Mouse (Mus musculus) embryonic facial prominence, embryonic 15.5 days (tissue): ENCODE measurements around the gene Rpl36. TPM values are rescaled to one million over a fixed set of nuclear protein-coding genes. Genes with fewer than 3 reads are reported as not detected.

Source experiments
- ATAC-seq: fragments of 200-750 bp; cut with Nextera tagmentation; 2 replicates; pipeline ENCODE4 v1.8.0; 2017; ENCODE audit warnings: low read depth, moderate TSS enrichment; ENCODE audit not compliant: insufficient number of reproducible peaks, low FRiP score, low TSS enrichment
- H3K27ac ChIP-seq: fragments of 300-500 bp; sonication (generic); replicated peaks from 2 replicates; pipeline ENCODE4 v1.5.1; 2015; ENCODE audit warnings: mild to moderate bottlenecking, inconsistent platforms
- H3K27me3 ChIP-seq: fragments of 300-500 bp; sonication (generic); 2 replicates; pipeline ENCODE4 v1.6.1; 2015; ENCODE audit warnings: inconsistent platforms
- H3K36me3 ChIP-seq: fragments of 300-500 bp; sonication (generic); 2 replicates; pipeline ENCODE4 v1.6.1; 2015; ENCODE audit warnings: mild to moderate bottlenecking, inconsistent platforms
- H3K4me1 ChIP-seq: fragments of 300-500 bp; sonication (generic); 2 replicates; pipeline ENCODE4 v1.6.1; 2015; ENCODE audit warnings: inconsistent platforms
- H3K4me2 ChIP-seq: fragments of 300-500 bp; sonication (generic); replicated peaks from 2 replicates; pipeline ENCODE4 v1.6.1; 2015; ENCODE audit warnings: mild to moderate bottlenecking, inconsistent platforms
- H3K4me3 ChIP-seq: fragments of 300-500 bp; sonication (generic); replicated peaks from 2 replicates; pipeline ENCODE4 v1.5.1; 2015; ENCODE audit warnings: mild to moderate bottlenecking, inconsistent platforms
- H3K9ac ChIP-seq: fragments of 300-500 bp; sonication (generic); 2 replicates; pipeline ENCODE4 v1.6.1; 2015; ENCODE audit warnings: inconsistent platforms
- H3K9me3 ChIP-seq: fragments of 300-500 bp; sonication (generic); replicated peaks from 2 replicates; pipeline ENCODE4 v1.6.1; 2016; ENCODE audit warnings: inconsistent platforms
- WGBS: fragments of 180-500 bp; shearing (Covaris S2); methylation state at CpG from one replicate; pipeline ENCODE4 v1.1.7; 2015; 5-methylcytosine and 5-hydroxymethylcytosine counted together
- polyA plus RNA-seq: library from polyadenylated mRNA; unstranded; fragments of >200 nt; fragmentation: Nextera tagmentation; extraction: Ambion mirVana; gene quantifications from 2 replicates; pipeline ENCODE4 v1.2.1, GENCODE M21; 2015

Gene Rpl36
- polyA plus RNA-seq, 1 experiment from 2014 or later = 1,905 TPM

DNA sequence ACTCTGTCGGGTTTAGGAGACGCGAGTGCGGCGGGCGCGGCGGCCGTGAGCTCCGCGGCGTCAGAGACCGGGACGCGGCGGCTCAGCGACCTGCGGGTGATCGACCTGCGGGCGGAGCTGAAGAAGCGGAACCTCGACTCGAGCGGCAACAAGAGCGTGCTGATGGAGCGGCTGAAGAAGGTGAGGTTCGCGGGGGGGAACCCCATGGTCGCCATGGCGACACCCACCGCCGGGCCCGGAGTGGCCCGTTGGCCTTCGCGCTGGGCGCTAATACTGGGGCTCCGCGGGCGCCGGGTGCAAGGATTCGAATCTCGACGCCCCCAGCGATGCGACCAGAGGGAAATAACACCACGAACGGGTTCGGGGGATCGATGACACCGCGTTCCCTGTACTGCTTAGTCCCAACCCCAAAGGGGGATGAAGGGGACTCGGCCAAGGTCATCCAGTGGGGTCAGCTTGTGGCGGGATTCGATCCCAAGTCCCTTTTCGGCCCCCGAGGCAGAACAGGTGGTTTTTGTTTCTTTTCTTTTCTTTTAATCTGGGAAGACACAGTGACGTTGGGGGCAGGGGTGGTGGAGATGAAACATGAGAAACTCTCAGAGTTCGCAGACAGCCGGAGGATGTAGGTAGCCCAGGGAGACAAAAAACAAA is 27.9 kb upstream of the Rpl36 start:
- Histone ChIP-seq H3K9ac (peak overlapping the region; percentile 88), H3K27ac (peak overlapping the region; percentile 97), H3K9me3 (no peaks in the 10 kb centered on the region), H3K27me3 (no peaks in the 10 kb centered on the region), H3K4me1 (peaks cover 66% of the 10 kb centered on the region), H3K4me3 (peak overlapping the region; percentile 93), H3K36me3 (peaks cover 64% of the 10 kb centered on the region), H3K4me2 (peak overlapping the region; percentile 71)
- ATAC-seq = no peak
- WGBS = under 1% methylated on average over 61 of the region's 61 CpGs

DNA sequence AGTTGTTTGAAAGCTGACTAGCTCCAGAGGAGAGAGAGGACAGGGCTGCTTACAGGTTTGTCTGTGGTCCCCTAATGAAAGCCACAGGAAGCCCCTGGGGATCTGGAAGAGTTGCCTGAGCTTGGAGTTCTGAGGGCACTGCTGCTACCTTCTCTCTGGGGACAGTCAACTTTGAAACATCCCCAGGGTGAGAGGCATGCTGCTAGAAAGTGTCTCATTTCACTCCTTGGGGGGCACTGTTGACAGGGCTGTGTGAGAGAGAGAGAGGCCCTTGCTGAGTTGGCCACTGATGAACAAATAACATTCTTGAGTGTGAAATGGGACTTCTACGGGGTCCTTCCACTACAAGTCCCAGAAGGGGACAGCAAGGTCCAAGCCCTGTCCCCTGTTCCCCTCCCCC is 25.4 kb upstream of the Rpl36 start:
- Histone ChIP-seq H3K4me1 (peaks cover 60% of the 10 kb centered on the region), H3K4me2 (no peak overlapping the region), H3K36me3 (peaks cover 66% of the 10 kb centered on the region), H3K4me3 (no peak overlapping the region), H3K9me3 (no peaks in the 10 kb centered on the region), H3K27ac (no peak overlapping the region), H3K9ac (no peak overlapping the region), H3K27me3 (no peaks in the 10 kb centered on the region)
- 71% methylated on average over 1 of the region's 1 CpGs for WGBS
- no peak for ATAC-seq

DNA sequence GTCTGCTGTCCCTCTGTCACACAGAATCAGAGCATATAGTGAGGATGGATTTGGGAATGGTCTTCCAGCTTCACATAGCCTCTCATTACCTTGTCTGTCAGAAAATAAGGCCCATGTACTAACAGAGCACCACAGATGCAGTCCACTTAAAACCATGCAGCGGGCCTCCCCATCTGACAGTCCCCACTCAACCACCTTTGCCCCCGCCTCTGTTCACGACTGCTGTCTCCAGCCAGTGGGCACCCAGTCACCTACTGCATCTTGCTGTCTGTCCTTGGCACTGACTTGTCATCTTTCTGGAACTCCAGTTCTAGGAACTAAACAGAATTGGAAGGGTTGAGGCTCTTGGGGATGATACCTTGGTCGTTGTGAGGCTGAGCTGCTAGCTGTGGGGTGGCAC is 24.3 kb upstream of the Rpl36 start:
- H3K36me3 ChIP-seq = peaks cover 76% of the 10 kb centered on the region
- no peak overlapping the region for H3K4me3 ChIP-seq
- WGBS = 96% methylated on average over 4 of the region's 4 CpGs
- H3K9me3 ChIP-seq = no peaks in the 10 kb centered on the region
- no peaks in the 10 kb centered on the region for H3K27me3 ChIP-seq
- H3K27ac ChIP-seq = no peak overlapping the region
- no peak overlapping the region for H3K9ac ChIP-seq
- no peak overlapping the region for H3K4me2 ChIP-seq
- H3K4me1 ChIP-seq = peaks cover 51% of the 10 kb centered on the region
- no peak for ATAC-seq

- Histone ChIP-seq H3K9ac (no peak overlapping the region), H3K4me3 (no peak overlapping the region), H3K27ac (no peak overlapping the region), H3K36me3 (peaks cover 98% of the 10 kb centered on the region), H3K9me3 (no peaks in the 10 kb centered on the region), H3K4me1 (peaks cover 32% of the 10 kb centered on the region; the same call in 1 of the 2 replicates), H3K27me3 (no peaks in the 10 kb centered on the region), H3K4me2 (no peak overlapping the region)
- no peak for ATAC-seq
These were observed 20.7 kb upstream of the Rpl36 start for GRCm38 (mm10) chr17:56592553-56592952.

GRCm38 (mm10) chr17:56593527-56594271 is 19.5 kb upstream of the Rpl36 start:
- peak; percentile 75 for ATAC-seq
- H3K9ac ChIP-seq = no peak overlapping the region
- H3K4me2 ChIP-seq = no peak overlapping the region
- H3K9me3 ChIP-seq = no peaks in the 10 kb centered on the region
- H3K27ac ChIP-seq = peak overlapping the region; percentile 39; the same call in 1 of the 2 replicates
- H3K36me3 ChIP-seq = peaks cover 95% of the 10 kb centered on the region
- WGBS = 77% methylated on average over 8 of the region's 8 CpGs
- no peaks in the 10 kb centered on the region for H3K27me3 ChIP-seq
- H3K4me1 ChIP-seq = peaks cover 21% of the 10 kb centered on the region; the same call in 1 of the 2 replicates
- H3K4me3 ChIP-seq = no peak overlapping the region

- no peak overlapping the region for H3K9ac ChIP-seq
- no peaks in the 10 kb centered on the region for H3K27me3 ChIP-seq
- no peaks in the 10 kb centered on the region for H3K9me3 ChIP-seq
- H3K36me3 ChIP-seq = peaks cover 86% of the 10 kb centered on the region
- H3K4me1 ChIP-seq = peaks cover 6% of the 10 kb centered on the region
- ATAC-seq = no peak
- H3K27ac ChIP-seq = no peak overlapping the region
- no peak overlapping the region for H3K4me2 ChIP-seq
- no peak overlapping the region for H3K4me3 ChIP-seq
- WGBS = 94% methylated on average over 28 of the region's 28 CpGs
These were observed 9.8 kb upstream of the Rpl36 start for GRCm38 (mm10) chr17:56603186-56604069.

DNA sequence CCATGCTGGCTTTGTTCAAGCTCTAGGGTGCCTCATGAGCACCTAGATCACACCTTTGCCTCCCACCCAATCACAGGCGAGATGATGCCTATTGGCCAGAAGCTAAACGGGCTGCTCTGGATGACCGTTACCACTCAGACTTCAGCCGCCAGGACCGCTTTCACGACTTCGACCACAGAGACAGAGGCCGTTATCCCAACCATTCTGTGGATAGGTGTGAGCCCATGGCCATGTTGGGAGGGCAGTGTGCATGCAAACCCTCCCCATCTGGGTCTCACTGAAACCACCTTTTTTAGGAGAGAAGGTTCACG is 9.2 kb upstream of the Rpl36 start:
- no peaks in the 10 kb centered on the region for H3K9me3 ChIP-seq
- no peak overlapping the region for H3K27ac ChIP-seq
- no peak overlapping the region for H3K4me2 ChIP-seq
- peaks cover 86% of the 10 kb centered on the region for H3K36me3 ChIP-seq
- no peaks in the 10 kb centered on the region for H3K27me3 ChIP-seq
- H3K4me1 ChIP-seq = peaks cover 12% of the 10 kb centered on the region
- no peak overlapping the region for H3K4me3 ChIP-seq
- H3K9ac ChIP-seq = no peak overlapping the region
- ATAC-seq = no peak
- WGBS = 91% methylated on average over 9 of the region's 9 CpGs

DNA sequence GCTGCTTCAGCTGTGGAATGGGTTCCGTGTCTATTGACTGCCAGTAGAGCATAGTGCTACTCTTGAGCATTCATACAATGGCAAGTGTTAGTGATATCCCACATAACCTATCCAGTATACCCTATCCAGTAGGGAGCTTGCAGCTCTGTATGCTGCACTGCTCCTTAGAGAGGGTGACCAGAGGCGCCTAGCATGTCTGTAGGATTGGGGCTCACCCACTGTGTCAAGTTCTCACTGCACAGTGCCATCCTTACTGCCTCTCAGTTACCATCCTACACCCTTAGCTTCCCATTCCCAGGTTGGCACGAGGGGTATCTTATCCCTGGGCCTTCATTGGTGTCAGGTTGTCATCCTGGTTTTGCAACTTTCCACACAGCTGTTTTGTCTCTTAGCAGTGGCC is 8.8 kb upstream of the Rpl36 start:
- H3K4me1 ChIP-seq = peaks cover 13% of the 10 kb centered on the region
- WGBS = 81% methylated on average over 3 of the region's 3 CpGs
- H3K36me3 ChIP-seq = peaks cover 83% of the 10 kb centered on the region
- no peaks in the 10 kb centered on the region for H3K9me3 ChIP-seq
- H3K9ac ChIP-seq = no peak overlapping the region
- H3K27ac ChIP-seq = no peak overlapping the region
- no peak overlapping the region for H3K4me3 ChIP-seq
- no peaks in the 10 kb centered on the region for H3K27me3 ChIP-seq
- ATAC-seq = no peak
- no peak overlapping the region for H3K4me2 ChIP-seq

- no peaks in the 10 kb centered on the region for H3K9me3 ChIP-seq
- peaks cover 73% of the 10 kb centered on the region for H3K36me3 ChIP-seq
- no peak overlapping the region for H3K27ac ChIP-seq
- H3K27me3 ChIP-seq = no peaks in the 10 kb centered on the region
- ATAC-seq = no peak
- WGBS = 83% methylated on average over 9 of the region's 9 CpGs
- peaks cover 18% of the 10 kb centered on the region for H3K4me1 ChIP-seq
- no peak overlapping the region for H3K4me2 ChIP-seq
- H3K4me3 ChIP-seq = no peak overlapping the region
- H3K9ac ChIP-seq = no peak overlapping the region
These were observed 7.8 kb upstream of the Rpl36 start for GRCm38 (mm10) chr17:56605431-56605830.

DNA sequence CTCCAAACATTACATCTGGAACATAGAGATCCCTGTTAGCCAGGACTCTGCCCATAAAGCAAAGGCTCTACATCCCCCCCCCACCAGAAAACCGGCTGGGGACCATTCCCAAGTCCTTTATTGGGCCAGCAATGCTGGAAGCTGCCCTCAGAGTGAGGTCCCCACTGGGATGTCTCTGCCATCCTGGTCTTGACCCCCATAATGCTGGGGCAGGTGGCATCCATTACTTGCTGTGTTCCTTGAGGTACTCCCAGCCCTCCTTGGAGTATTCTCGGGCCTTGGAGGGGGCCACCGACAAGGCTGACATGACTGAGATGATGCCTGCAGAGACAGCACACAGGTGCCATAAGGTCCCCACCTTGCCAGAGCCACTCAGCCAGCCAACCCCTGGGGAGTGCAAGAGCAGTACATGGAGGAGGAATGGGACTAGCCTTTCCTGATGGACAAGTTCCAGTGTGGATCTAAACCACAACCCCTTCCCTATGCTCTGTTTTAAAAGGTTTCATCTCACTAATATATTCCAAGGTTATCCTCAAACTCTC is 5.6 kb upstream of the Rpl36 start:
- peaks cover 52% of the 10 kb centered on the region for H3K36me3 ChIP-seq
- no peak for ATAC-seq
- H3K9me3 ChIP-seq = no peaks in the 10 kb centered on the region
- H3K27me3 ChIP-seq = no peaks in the 10 kb centered on the region
- WGBS = 57% methylated on average over 3 of the region's 3 CpGs
- H3K9ac ChIP-seq = no peak overlapping the region
- H3K27ac ChIP-seq = no peak overlapping the region
- H3K4me2 ChIP-seq = no peak overlapping the region
- no peak overlapping the region for H3K4me3 ChIP-seq
- H3K4me1 ChIP-seq = peaks cover 21% of the 10 kb centered on the region

- Histone ChIP-seq H3K4me2 (peak overlapping the region; percentile 81), H3K4me1 (peaks cover 21% of the 10 kb centered on the region), H3K27ac (peak overlapping the region; percentile 73), H3K36me3 (peaks cover 41% of the 10 kb centered on the region), H3K9ac (peak overlapping the region; percentile 53), H3K9me3 (no peaks in the 10 kb centered on the region), H3K27me3 (no peaks in the 10 kb centered on the region), H3K4me3 (peak overlapping the region; percentile 52)
- ATAC-seq = no peak
- 50% methylated on average over 5 of the region's 5 CpGs for WGBS
These were observed 4.5 kb upstream of the Rpl36 start for GRCm38 (mm10) chr17:56608699-56609098.
